Mouse (Mus musculus) layer of hippocampus, adult 9-10 months (tissue): ENCODE data around the gene Hs6st2.

Experiments used
- DNase-seq: peaks from one replicate; pipeline ENCODE4 v3.0.0; 2022; ENCODE audit warnings: low spot score

Hs6st2 gene

DNA sequence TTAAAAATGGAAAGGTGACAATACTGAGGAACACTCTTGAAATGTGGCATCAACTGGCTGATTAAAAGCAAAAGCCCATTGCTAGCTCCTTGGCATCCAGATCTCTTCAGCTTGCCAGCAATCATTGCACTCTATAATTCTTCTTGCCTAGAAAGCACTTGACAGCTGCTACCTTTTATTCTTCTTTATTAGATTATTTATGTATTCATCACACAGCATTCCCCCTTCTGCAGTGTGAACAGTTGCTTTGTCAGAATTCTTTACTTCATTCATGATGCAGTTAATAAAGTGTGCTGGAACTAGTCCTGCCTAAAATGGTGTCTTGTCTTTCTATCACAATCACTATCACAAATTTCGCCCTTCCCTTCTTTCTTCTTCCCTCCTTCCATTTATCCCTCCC lies 332.0 kb downstream of the Hs6st2 start:
- no peak for DNase-seq

DNA sequence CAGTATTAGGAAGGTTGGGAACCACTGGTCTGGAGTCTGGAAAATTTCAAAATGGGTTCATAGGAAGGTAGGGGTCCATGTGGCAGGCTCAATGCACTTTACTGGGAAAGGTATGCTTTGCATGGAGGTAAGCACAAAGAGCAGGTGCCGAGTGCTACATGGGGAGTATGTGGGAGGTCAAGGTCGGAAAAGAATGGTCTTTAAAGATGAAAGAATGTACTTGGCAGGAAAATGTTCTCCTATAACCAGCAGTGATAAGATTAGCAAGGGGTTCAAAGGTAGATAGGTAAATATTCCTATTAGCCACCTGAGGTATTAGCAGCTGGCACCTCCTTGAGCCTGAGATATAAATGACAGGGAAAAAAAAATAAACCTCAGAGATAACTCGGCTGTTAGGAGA lies 338.1 kb downstream of the Hs6st2 start:
- DNase-seq = no peak
